Mouse (Mus musculus) spleen, adult 2 months (tissue): ENCODE results near the gene Scube2.

Experiments
- CTCF ChIP-seq: fragments of 200-500 bp; IDR thresholded peaks from 2 replicates; pipeline ENCODE4 v1.5.1; 2011; ENCODE audit warnings: mild to moderate bottlenecking, inconsistent platforms; ENCODE audit not compliant: insufficient read depth, insufficient read length, insufficient replicate concordance; ENCODE audit errors: extremely low read depth
- POLR2A ChIP-seq: fragments of 200-500 bp; IDR thresholded peaks from 2 replicates; pipeline ENCODE4 v1.6.1; 2011; ENCODE audit warnings: low read depth, low read length, inconsistent platforms

- TF ChIP-seq CTCF (no peak), POLR2A (no peak)
Observed at GRCm38 (mm10) chr7:109756291-109756690, 109.2 kb downstream of the Scube2 start.
